Mouse (Mus musculus): ENCODE measurements at regions not wholly inside any gene's neighbourhood (a gene's known extent, or its start where the extent isn't known, plus 50 kb on each side); places are given as distances from the start of the nearest gene placed in this dataset.

DNA sequence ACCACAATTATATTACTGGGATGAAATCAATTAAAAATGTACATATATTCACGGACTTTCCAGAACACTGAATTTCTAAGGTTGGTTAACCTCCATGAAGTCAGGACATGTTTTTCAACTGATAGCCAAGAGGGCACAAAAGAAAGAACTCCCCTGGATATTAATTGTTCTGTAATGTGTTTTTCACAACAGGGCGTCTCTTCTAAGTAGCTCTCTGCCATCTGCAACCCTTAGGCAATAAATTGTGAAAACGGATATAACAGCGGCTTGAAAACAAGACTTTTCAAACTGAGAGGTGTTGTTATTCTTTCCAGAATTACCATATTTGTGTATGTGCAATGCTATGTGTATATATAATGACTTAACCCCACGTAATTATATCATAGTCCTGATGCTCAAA is 841.1 kb upstream of the Pot1a start:
- H3K27me3 ChIP-seq (ENCODE audit: control insufficient read depth, insufficient read depth, low read length) = no peaks in the 10 kb centered on the region
- no peak overlapping the region for H3K4me3 ChIP-seq (replicated peaks; ENCODE audit: insufficient read depth, low read depth, low read length)
- no peaks in the 10 kb centered on the region for H3K4me1 ChIP-seq (ENCODE audit: control insufficient read depth, insufficient read depth, low read length)
- 20% methylated on average over 5 of the region's 5 CpGs for WGBS
- no peak for TF ChIP-seq CTCF (IDR thresholded peaks at IDR 0.05; ENCODE audit: borderline replicate concordance, insufficient read depth, low read depth, low read length)
- no peak overlapping the region for H3K27ac ChIP-seq (ENCODE audit: insufficient read depth, low read length)
- DNase-seq = peak in 1 of 2 experiments; percentile 8

DNA sequence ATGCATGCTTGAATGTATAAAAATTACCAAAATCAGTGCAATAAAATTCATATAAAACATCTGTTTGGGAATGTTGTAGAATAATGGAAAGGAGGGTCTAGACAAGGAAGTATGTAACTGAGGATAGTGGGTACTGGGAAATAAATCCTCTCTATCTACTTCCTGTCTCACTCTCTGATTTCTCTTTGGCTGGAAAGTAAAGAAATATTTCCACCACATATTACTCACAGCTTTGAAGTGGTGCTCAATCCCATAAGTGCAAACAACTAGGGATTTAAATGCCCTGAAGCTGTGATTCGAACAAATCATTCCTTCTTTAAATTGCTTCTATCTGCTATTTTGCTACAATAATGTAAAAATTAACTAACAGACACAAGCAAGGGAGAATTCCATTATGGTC is 840.5 kb upstream of the Pot1a start:
- H3K4me1 ChIP-seq (ENCODE audit: control insufficient read depth, insufficient read depth, low read length) = no peaks in the 10 kb centered on the region
- H3K27me3 ChIP-seq (ENCODE audit: control insufficient read depth, insufficient read depth, low read length) = no peaks in the 10 kb centered on the region
- no peak for DNase-seq
- no peak overlapping the region for H3K27ac ChIP-seq (ENCODE audit: insufficient read depth, low read length)
- WGBS = 83% methylated on average over 1 of the region's 1 CpGs
- no peak overlapping the region for H3K4me3 ChIP-seq (replicated peaks; ENCODE audit: insufficient read depth, low read depth, low read length)
- no peak for TF ChIP-seq CTCF (IDR thresholded peaks at IDR 0.05; ENCODE audit: borderline replicate concordance, insufficient read depth, low read depth, low read length)
- TF ChIP-seq POLR2A (IDR thresholded peaks at IDR 0.05; ENCODE audit: borderline replicate concordance, insufficient read depth, low read length) = no peak

DNA sequence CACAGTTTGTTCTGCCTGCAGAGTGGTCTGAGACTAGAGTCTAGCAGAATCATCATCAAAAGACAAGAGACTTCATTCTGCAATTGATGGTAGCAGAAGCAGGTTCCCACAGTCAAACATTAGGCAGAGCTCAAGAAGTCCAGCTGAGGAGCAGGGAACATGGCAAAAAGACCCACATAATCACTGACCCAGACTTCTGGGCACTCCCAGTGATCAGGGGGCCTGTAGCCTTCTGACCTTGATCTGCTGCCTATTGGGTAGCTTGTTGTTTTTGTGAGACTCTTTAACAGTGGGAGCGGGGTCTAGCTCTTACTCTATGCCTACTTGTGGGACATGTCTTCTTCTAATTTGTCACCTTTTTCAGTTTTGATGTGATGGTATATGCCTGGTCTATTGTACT is 819.4 kb upstream of the Pot1a start:
- TF ChIP-seq POLR2A (IDR thresholded peaks at IDR 0.05; ENCODE audit: borderline replicate concordance, insufficient read depth, low read length) = no peak
- no peak for TF ChIP-seq CTCF (IDR thresholded peaks at IDR 0.05; ENCODE audit: borderline replicate concordance, insufficient read depth, low read depth, low read length)
- DNase-seq = no peak
- Histone ChIP-seq H3K4me1 (ENCODE audit: control insufficient read depth, insufficient read depth, low read length) (no peaks in the 10 kb centered on the region), H3K27ac (ENCODE audit: insufficient read depth, low read length) (no peak overlapping the region), H3K4me3 (replicated peaks; ENCODE audit: insufficient read depth, low read depth, low read length) (no peak overlapping the region), H3K27me3 (ENCODE audit: control insufficient read depth, insufficient read depth, low read length) (no peaks in the 10 kb centered on the region)
- WGBS = 94% methylated on average over 1 of the region's 1 CpGs
